Mouse (Mus musculus): Measurements from ENCODE around the gene Arhgef19. TPM values are rescaled to one million over a fixed set of nuclear protein-coding genes. Genes with fewer than 3 reads are reported as not detected.

The Arhgef19 gene
- total RNA-seq, 2 experiments from 2014 or later = 1.8 to 2.4 TPM

GRCm38 (mm10) chr4:141235537-141236111 lies 3.7 kb upstream of the Arhgef19 start:
- no peak for DNase-seq
- intact Hi-C loops (cut with DNase I) = no loop called here

- intact Hi-C loops (cut with DNase I) = no loop called here
- DNase-seq = peak; percentile 54
These were observed 2.4 kb upstream of the Arhgef19 start for GRCm38 (mm10) chr4:141236856-141237255.

GRCm38 (mm10) chr4:141238492-141239387 lies 559 bp upstream of the Arhgef19 start:
- intact Hi-C loops (cut with DNase I) = no loop called here
- no peak for DNase-seq

GRCm38 (mm10) chr4:141240617-141241016 lies 1.3 kb downstream of the Arhgef19 start:
- no peak for DNase-seq
- intact Hi-C loops (cut with DNase I) = no loop called here

GRCm38 (mm10) chr4:141241861-141242260 lies 2.6 kb downstream of the Arhgef19 start:
- intact Hi-C loops (cut with DNase I) = no loop called here
- no peak for DNase-seq

- intact Hi-C loops (cut with DNase I) = no loop called here
- no peak for DNase-seq
These were observed 3.4 kb downstream of the Arhgef19 start for GRCm38 (mm10) chr4:141242651-141243241.

GRCm38 (mm10) chr4:141243636-141244035 lies 4.3 kb downstream of the Arhgef19 start:
- intact Hi-C loops (cut with DNase I) = no loop called here

GRCm38 (mm10) chr4:141244401-141244800 lies 5.1 kb downstream of the Arhgef19 start:
- no peak for DNase-seq
- intact Hi-C loops (cut with DNase I) = no loop called here

More at GRCm38 (mm10) chr4:141243636-141244035, 4.3 kb downstream of the Arhgef19 start:
- no peak for DNase-seq

GRCm38 (mm10) chr4:141244931-141245425 lies 5.7 kb downstream of the Arhgef19 start:
- intact Hi-C loops (cut with DNase I) = no loop called here

GRCm38 (mm10) chr4:141246089-141246997 lies 7.0 kb downstream of the Arhgef19 start:
- intact Hi-C loops (cut with DNase I) = no loop called here
- DNase-seq = peak; percentile 43

More at GRCm38 (mm10) chr4:141244931-141245425, 5.7 kb downstream of the Arhgef19 start:
- peak; percentile 92 for DNase-seq

- no peak for DNase-seq
- intact Hi-C loops (cut with DNase I) = no loop called here
These were observed 7.7 kb downstream of the Arhgef19 start for GRCm38 (mm10) chr4:141246998-141247350.

- intact Hi-C loops (cut with DNase I) = no loop called here
- DNase-seq = peak; percentile 61
These were observed 8.7 kb downstream of the Arhgef19 start for GRCm38 (mm10) chr4:141247776-141248613.

- intact Hi-C loops (cut with DNase I) = no loop called here
- DNase-seq = no peak
These were observed 9.3 kb downstream of the Arhgef19 start for GRCm38 (mm10) chr4:141248614-141248978.

GRCm38 (mm10) chr4:141249383-141249782 lies 10.1 kb downstream of the Arhgef19 start:
- DNase-seq = no peak
- intact Hi-C loops (cut with DNase I) = no loop called here

GRCm38 (mm10) chr4:141251071-141251470 lies 11.8 kb downstream of the Arhgef19 start:
- DNase-seq = no peak
- intact Hi-C loops (cut with DNase I) = no loop called here

- no peak for DNase-seq
- intact Hi-C loops (cut with DNase I) = no loop called here
These were observed 13.3 kb downstream of the Arhgef19 start for GRCm38 (mm10) chr4:141252641-141253040.

- DNase-seq = peak; percentile 90
- intact Hi-C loops (cut with DNase I) = no loop called here
These were observed 14.9 kb downstream of the Arhgef19 start for GRCm38 (mm10) chr4:141254234-141254633.

- intact Hi-C loops (cut with DNase I) = no loop called here
- DNase-seq = no peak
These were observed 18.1 kb downstream of the Arhgef19 start for GRCm38 (mm10) chr4:141257440-141257839.

GRCm38 (mm10) chr4:141259413-141259812 lies 20.1 kb downstream of the Arhgef19 start:
- DNase-seq = no peak
- intact Hi-C loops (cut with DNase I) = no loop called here

All from left cerebral cortex, postnatal 4 days (tissue).